Mouse (Mus musculus) heart, embryonic 13.5 days (tissue): ENCODE measurements at regions not wholly inside any gene's neighbourhood (a gene's known extent, or its start where the extent isn't known, plus 50 kb on each side); places are given as distances from the start of the nearest gene placed in this dataset.

Experiments used
- ATAC-seq: fragments of 200-750 bp; cut with Nextera tagmentation; 2 replicates; pipeline ENCODE4 v1.8.0; 2017; ENCODE audit warnings: moderate TSS enrichment; ENCODE audit not compliant: insufficient number of reproducible peaks, low FRiP score, low TSS enrichment; ENCODE audit errors: extremely low read depth
- H3K27ac ChIP-seq: fragments of 300-500 bp; sonication (generic); replicated peaks from 2 replicates; pipeline ENCODE4 v1.5.1; 2015; ENCODE audit warnings: moderate library complexity, mild to moderate bottlenecking, inconsistent platforms
- H3K27me3 ChIP-seq: fragments of 300-500 bp; sonication (generic); replicated peaks from 2 replicates; pipeline ENCODE4 v1.6.1; 2015; ENCODE audit warnings: mild to moderate bottlenecking, inconsistent platforms
- H3K36me3 ChIP-seq: fragments of 300-500 bp; sonication (generic); 2 replicates; pipeline ENCODE4 v1.6.1; 2015; ENCODE audit warnings: mild to moderate bottlenecking, inconsistent platforms
- H3K4me1 ChIP-seq: fragments of 300-500 bp; sonication (generic); 2 replicates; pipeline ENCODE4 v1.6.1; 2015; ENCODE audit warnings: inconsistent platforms
- H3K4me2 ChIP-seq: fragments of 300-500 bp; sonication (generic); 2 replicates; pipeline ENCODE4 v1.6.1; 2015; ENCODE audit warnings: inconsistent platforms, mild to moderate bottlenecking, moderate library complexity
- H3K4me3 ChIP-seq: fragments of 300-500 bp; sonication (generic); 2 replicates; pipeline ENCODE4 v1.5.1; 2015; ENCODE audit warnings: moderate library complexity, mild to moderate bottlenecking, inconsistent platforms
- H3K9ac ChIP-seq: fragments of 300-500 bp; sonication (generic); 2 replicates; pipeline ENCODE4 v1.6.1; 2015; ENCODE audit warnings: inconsistent platforms, mild to moderate bottlenecking, moderate library complexity
- H3K9me3 ChIP-seq: fragments of 300-500 bp; sonication (generic); 2 replicates; pipeline ENCODE4 v1.6.1; 2016; ENCODE audit warnings: inconsistent platforms
- WGBS: fragments of 180-500 bp; shearing (Covaris S2); methylation state at CpG from one replicate; pipeline ENCODE4 v1.1.7; 2015; ENCODE audit warnings: mixed read lengths; 5-methylcytosine and 5-hydroxymethylcytosine counted together

- Histone ChIP-seq H3K4me1 (no peaks in the 10 kb centered on the region), H3K4me2 (no peak overlapping the region), H3K27me3 (no peaks in the 10 kb centered on the region), H3K4me3 (no peak overlapping the region), H3K9me3 (no peaks in the 10 kb centered on the region), H3K9ac (no peak overlapping the region), H3K27ac (no peak overlapping the region), H3K36me3 (no peaks in the 10 kb centered on the region)
- no peak for ATAC-seq
These were observed 440.1 kb upstream of the Apob start for GRCm38 (mm10) chr12:7537389-7537788.

- no peak overlapping the region for H3K4me2 ChIP-seq
- WGBS = 46% methylated on average over 8 of the region's 8 CpGs
- no peak overlapping the region for H3K9ac ChIP-seq
- ATAC-seq = no peak
- H3K9me3 ChIP-seq = no peaks in the 10 kb centered on the region
- H3K27ac ChIP-seq = no peak overlapping the region
- H3K27me3 ChIP-seq = no peaks in the 10 kb centered on the region
- H3K4me3 ChIP-seq = no peak overlapping the region
- H3K36me3 ChIP-seq = no peaks in the 10 kb centered on the region
- no peaks in the 10 kb centered on the region for H3K4me1 ChIP-seq
These were observed 434.0 kb upstream of the Apob start for GRCm38 (mm10) chr12:7543281-7543981.

- WGBS = 71% methylated on average over 1 of the region's 1 CpGs
- Histone ChIP-seq H3K36me3 (no peaks in the 10 kb centered on the region), H3K4me2 (no peak overlapping the region), H3K4me3 (no peak overlapping the region), H3K4me1 (peaks cover 5% of the 10 kb centered on the region; the same call in 1 of the 2 replicates), H3K9me3 (no peaks in the 10 kb centered on the region), H3K27me3 (no peaks in the 10 kb centered on the region), H3K9ac (no peak overlapping the region), H3K27ac (no peak overlapping the region)
- ATAC-seq = no peak
These were observed 428.7 kb upstream of the Apob start for GRCm38 (mm10) chr12:7548759-7549158.

- no peak overlapping the region for H3K9ac ChIP-seq
- H3K27me3 ChIP-seq = no peaks in the 10 kb centered on the region
- H3K4me1 ChIP-seq = no peaks in the 10 kb centered on the region
- H3K27ac ChIP-seq = no peak overlapping the region
- no peak overlapping the region for H3K4me3 ChIP-seq
- 71% methylated on average over 1 of the region's 1 CpGs for WGBS
- H3K4me2 ChIP-seq = no peak overlapping the region
- H3K36me3 ChIP-seq = no peaks in the 10 kb centered on the region
- ATAC-seq = no peak
- H3K9me3 ChIP-seq = no peaks in the 10 kb centered on the region
These were observed 417.2 kb upstream of the Apob start for GRCm38 (mm10) chr12:7560245-7560644.

GRCm38 (mm10) chr12:7576081-7576480 lies 401.4 kb upstream of the Apob start:
- H3K9me3 ChIP-seq = no peaks in the 10 kb centered on the region
- no peak overlapping the region for H3K9ac ChIP-seq
- no peaks in the 10 kb centered on the region for H3K27me3 ChIP-seq
- no peak for ATAC-seq
- H3K27ac ChIP-seq = no peak overlapping the region
- H3K4me2 ChIP-seq = no peak overlapping the region
- no peaks in the 10 kb centered on the region for H3K4me1 ChIP-seq
- H3K4me3 ChIP-seq = no peak overlapping the region
- 75% methylated on average over 2 of the region's 2 CpGs for WGBS
- no peaks in the 10 kb centered on the region for H3K36me3 ChIP-seq

GRCm38 (mm10) chr12:7587501-7587900 lies 389.9 kb upstream of the Apob start:
- H3K27ac ChIP-seq = no peak overlapping the region
- no peaks in the 10 kb centered on the region for H3K9me3 ChIP-seq
- H3K36me3 ChIP-seq = no peaks in the 10 kb centered on the region
- H3K4me2 ChIP-seq = no peak overlapping the region
- no peaks in the 10 kb centered on the region for H3K27me3 ChIP-seq
- no peak for ATAC-seq
- no peak overlapping the region for H3K9ac ChIP-seq
- no peak overlapping the region for H3K4me3 ChIP-seq
- no peaks in the 10 kb centered on the region for H3K4me1 ChIP-seq

- H3K36me3 ChIP-seq = no peaks in the 10 kb centered on the region
- H3K27me3 ChIP-seq = no peaks in the 10 kb centered on the region
- WGBS = 71% methylated on average over 3 of the region's 3 CpGs
- no peaks in the 10 kb centered on the region for H3K9me3 ChIP-seq
- H3K4me2 ChIP-seq = no peak overlapping the region
- no peak for ATAC-seq
- H3K4me3 ChIP-seq = no peak overlapping the region
- H3K4me1 ChIP-seq = no peaks in the 10 kb centered on the region
- H3K9ac ChIP-seq = no peak overlapping the region
- no peak overlapping the region for H3K27ac ChIP-seq
These were observed 366.0 kb upstream of the Apob start for GRCm38 (mm10) chr12:7611272-7612092.

- ATAC-seq = no peak
These were observed 340.9 kb upstream of the Apob start for GRCm38 (mm10) chr12:7636417-7637175.

GRCm38 (mm10) chr12:7637629-7638028 lies 339.8 kb upstream of the Apob start:
- H3K4me3 ChIP-seq = no peak overlapping the region
- H3K27ac ChIP-seq = no peak overlapping the region
- WGBS = 65% methylated on average over 4 of the region's 4 CpGs
- H3K36me3 ChIP-seq = no peaks in the 10 kb centered on the region
- no peak overlapping the region for H3K4me2 ChIP-seq
- no peaks in the 10 kb centered on the region; the same call in 1 of the 2 replicates for H3K4me1 ChIP-seq
- H3K9me3 ChIP-seq = no peaks in the 10 kb centered on the region
- H3K27me3 ChIP-seq = no peaks in the 10 kb centered on the region
- ATAC-seq = no peak
- H3K9ac ChIP-seq = no peak overlapping the region

More at GRCm38 (mm10) chr12:7636417-7637175, 340.9 kb upstream of the Apob start:
- no peaks in the 10 kb centered on the region; the same call in 1 of the 2 replicates for H3K4me1 ChIP-seq
- no peak overlapping the region for H3K9ac ChIP-seq
- WGBS = 51% methylated on average over 4 of the region's 4 CpGs
- H3K27ac ChIP-seq = no peak overlapping the region
- H3K4me2 ChIP-seq = no peak overlapping the region
- H3K27me3 ChIP-seq = no peaks in the 10 kb centered on the region
- no peaks in the 10 kb centered on the region for H3K36me3 ChIP-seq
- H3K9me3 ChIP-seq = no peaks in the 10 kb centered on the region
- H3K4me3 ChIP-seq = no peak overlapping the region

GRCm38 (mm10) chr12:7650851-7651250 lies 326.6 kb upstream of the Apob start:
- Histone ChIP-seq H3K4me1 (no peaks in the 10 kb centered on the region), H3K9ac (no peak overlapping the region), H3K9me3 (no peaks in the 10 kb centered on the region), H3K27me3 (no peaks in the 10 kb centered on the region), H3K4me3 (no peak overlapping the region), H3K27ac (no peak overlapping the region), H3K4me2 (no peak overlapping the region), H3K36me3 (no peaks in the 10 kb centered on the region)
- WGBS = 82% methylated on average over 3 of the region's 3 CpGs
- no peak for ATAC-seq

- 39% methylated on average over 3 of the region's 3 CpGs for WGBS
- no peak for ATAC-seq
- H3K9me3 ChIP-seq = no peaks in the 10 kb centered on the region
- H3K4me3 ChIP-seq = no peak overlapping the region
- no peak overlapping the region for H3K4me2 ChIP-seq
- H3K27ac ChIP-seq = no peak overlapping the region
- no peaks in the 10 kb centered on the region for H3K4me1 ChIP-seq
- H3K9ac ChIP-seq = no peak overlapping the region
- H3K27me3 ChIP-seq = no peaks in the 10 kb centered on the region
- H3K36me3 ChIP-seq = no peaks in the 10 kb centered on the region
These were observed 315.4 kb upstream of the Apob start for GRCm38 (mm10) chr12:7662027-7662426.
